Mouse (Mus musculus) liver, embryonic 16.5 days (tissue): Measurements from ENCODE around the gene Med25. TPM values are rescaled to one million over a fixed set of nuclear protein-coding genes. Genes with fewer than 3 reads are reported as not detected.

Experiments
- ATAC-seq: fragments of 200-750 bp; cut with Nextera tagmentation; 2 replicates; pipeline ENCODE4 v1.8.0; 2017; ENCODE audit warnings: low read depth, mild to moderate bottlenecking, moderate number of reproducible peaks, moderate library complexity
- H3K27ac ChIP-seq: fragments of 300-500 bp; sonication (generic); 2 replicates; pipeline ENCODE4 v1.5.1; 2014; ENCODE audit warnings: mild to moderate bottlenecking, low read length
- H3K27me3 ChIP-seq: fragments of 300-500 bp; sonication (generic); 2 replicates; pipeline ENCODE4 v1.6.1; 2014; ENCODE audit warnings: low read depth, low read length, mixed read lengths; ENCODE audit not compliant: control insufficient read depth, insufficient read depth
- H3K36me3 ChIP-seq: fragments of 300-500 bp; sonication (generic); 2 replicates; pipeline ENCODE4 v1.6.1; 2014; ENCODE audit warnings: mild to moderate bottlenecking; ENCODE audit not compliant: control insufficient read depth, insufficient read depth
- H3K4me1 ChIP-seq: fragments of 300-500 bp; sonication (generic); 2 replicates; pipeline ENCODE4 v1.6.1; 2014; ENCODE audit warnings: low read depth, low read length, mixed read lengths; ENCODE audit not compliant: control insufficient read depth
- H3K4me2 ChIP-seq: fragments of 300-500 bp; sonication (generic); 2 replicates; pipeline ENCODE4 v1.6.1; 2014; ENCODE audit warnings: low read depth, low read length, mixed read lengths
- H3K4me3 ChIP-seq: fragments of 300-500 bp; sonication (generic); 2 replicates; pipeline ENCODE4 v1.5.1; 2014; ENCODE audit warnings: low read depth, mild to moderate bottlenecking, low read length
- H3K9ac ChIP-seq: fragments of 300-500 bp; sonication (generic); 2 replicates; pipeline ENCODE4 v1.6.1; 2014; ENCODE audit warnings: low read depth, low read length
- H3K9me3 ChIP-seq: fragments of 300-500 bp; sonication (generic); replicated peaks from 2 replicates; pipeline ENCODE4 v1.6.1; 2016; ENCODE audit warnings: low read length; ENCODE audit not compliant: control insufficient read depth
- WGBS: fragments of 180-500 bp; shearing (Covaris S2); extraction: QIAGEN DNeasy Blood & Tissue Kit; methylation state at CpG from one replicate; pipeline ENCODE4 v1.1.7; 2014; ENCODE audit not compliant: insufficient replicate concordance; 5-methylcytosine and 5-hydroxymethylcytosine counted together
- polyA plus RNA-seq: library from polyadenylated mRNA; unstranded; fragments of >200 nt; fragmentation: Nextera tagmentation; extraction: Ambion mirVana; gene quantifications from 2 replicates; pipeline ENCODE4 v1.2.1, GENCODE M21; 2015

The Med25 gene
- polyA plus RNA-seq, 1 experiment from 2014 or later = 53.0 TPM

- no peak for ATAC-seq
- H3K4me2 ChIP-seq = peak overlapping the region; percentile 83
- 34% methylated on average over 10 of the region's 10 CpGs for WGBS
- H3K36me3 ChIP-seq = peaks cover 19% of the 10 kb centered on the region
- H3K27me3 ChIP-seq = no peaks in the 10 kb centered on the region
- peaks cover 49% of the 10 kb centered on the region for H3K4me1 ChIP-seq
- peak overlapping the region; percentile 34 for H3K27ac ChIP-seq
- H3K9me3 ChIP-seq = no peaks in the 10 kb centered on the region
- peak overlapping the region; percentile 69 for H3K4me3 ChIP-seq
- peak overlapping the region; percentile 54 for H3K9ac ChIP-seq
These were observed 4.0 kb upstream of the Med25 start for GRCm38 (mm10) chr7:44896499-44896898.

GRCm38 (mm10) chr7:44895593-44896434 is 3.3 kb upstream of the Med25 start, which contains the start of gene Fuz:
Gene Fuz (plus strand): TSS chr7:44896079.
- 2% methylated on average over 34 of the region's 34 CpGs for WGBS
- H3K4me3 ChIP-seq = peak within 1 kb of the TSS; percentile 69
- H3K4me1 ChIP-seq = peaks cover 49% of the 10 kb centered on the region

GRCm38 (mm10) chr7:44895206-44895592 is 2.7 kb upstream of the Med25 start:
- no peak overlapping the region for H3K9ac ChIP-seq
- peak overlapping the region; percentile 83 for H3K4me2 ChIP-seq
- H3K27me3 ChIP-seq = no peaks in the 10 kb centered on the region
- peak overlapping the region; percentile 69; the same call in 1 of the 2 replicates for H3K4me3 ChIP-seq
- no peaks in the 10 kb centered on the region for H3K9me3 ChIP-seq
- no peak for ATAC-seq
- peaks cover 12% of the 10 kb centered on the region for H3K36me3 ChIP-seq
- WGBS = 74% methylated on average over 7 of the region's 7 CpGs
- H3K27ac ChIP-seq = no peak overlapping the region
- peaks cover 50% of the 10 kb centered on the region for H3K4me1 ChIP-seq

More at GRCm38 (mm10) chr7:44895593-44896434, 3.3 kb upstream of the Med25 start, which contains the start of gene Fuz:
- peaks cover 18% of the 10 kb centered on the region for H3K36me3 ChIP-seq
- no peaks in the 10 kb centered on the region for H3K27me3 ChIP-seq
- ATAC-seq = peak; percentile 20
- H3K9me3 ChIP-seq = no peaks in the 10 kb centered on the region
- H3K9ac ChIP-seq = peak within 1 kb of the TSS; percentile 54
- peak within 1 kb of the TSS; percentile 83 for H3K4me2 ChIP-seq
- H3K27ac ChIP-seq = peak within 1 kb of the TSS; percentile 34

- no peak overlapping the region for H3K4me2 ChIP-seq
- H3K27ac ChIP-seq = no peak overlapping the region
- H3K4me1 ChIP-seq = peaks cover 50% of the 10 kb centered on the region
- H3K27me3 ChIP-seq = no peaks in the 10 kb centered on the region
- 70% methylated on average over 3 of the region's 3 CpGs for WGBS
- H3K4me3 ChIP-seq = no peak overlapping the region
- ATAC-seq = no peak
- H3K36me3 ChIP-seq = peaks cover 2% of the 10 kb centered on the region
- no peaks in the 10 kb centered on the region for H3K9me3 ChIP-seq
- H3K9ac ChIP-seq = no peak overlapping the region
These were observed 1.7 kb upstream of the Med25 start for GRCm38 (mm10) chr7:44894175-44894574.

GRCm38 (mm10) chr7:44893197-44893596 is 685 bp upstream of the Med25 start:
- H3K27ac ChIP-seq = no peak overlapping the region

GRCm38 (mm10) chr7:44891611-44892010 is 901 bp downstream of the Med25 start:
- peak overlapping the region; percentile 90 for H3K4me3 ChIP-seq
- no peaks in the 10 kb centered on the region; the same call in 1 of the 2 replicates for H3K36me3 ChIP-seq
- peaks cover 48% of the 10 kb centered on the region for H3K4me1 ChIP-seq
- H3K4me2 ChIP-seq = peak overlapping the region; percentile 94
- WGBS = 9% methylated on average over 6 of the region's 6 CpGs
- H3K27me3 ChIP-seq = no peaks in the 10 kb centered on the region
- H3K9ac ChIP-seq = peak overlapping the region; percentile 76
- peak overlapping the region; percentile 96 for H3K27ac ChIP-seq
- no peaks in the 10 kb centered on the region for H3K9me3 ChIP-seq
- ATAC-seq = peak; percentile 30; the same call in 1 of the 2 replicates

More at GRCm38 (mm10) chr7:44893197-44893596, 685 bp upstream of the Med25 start:
- Histone ChIP-seq H3K27me3 (no peaks in the 10 kb centered on the region), H3K4me1 (peaks cover 47% of the 10 kb centered on the region), H3K36me3 (no peaks in the 10 kb centered on the region; the same call in 1 of the 2 replicates), H3K4me3 (no peak overlapping the region; the same call in 1 of the 2 replicates), H3K4me2 (peak overlapping the region; percentile 94; the same call in 1 of the 2 replicates), H3K9me3 (no peaks in the 10 kb centered on the region), H3K9ac (no peak overlapping the region)
- no peak for ATAC-seq
- WGBS = 47% methylated on average over 8 of the region's 8 CpGs

- H3K27ac ChIP-seq = peak overlapping the region; percentile 34; the same call in 1 of the 2 replicates
- ATAC-seq = no peak
- H3K9ac ChIP-seq = no peak overlapping the region
- 69% methylated on average over 4 of the region's 4 CpGs for WGBS
- H3K27me3 ChIP-seq = no peaks in the 10 kb centered on the region
- H3K9me3 ChIP-seq = no peaks in the 10 kb centered on the region
- H3K4me2 ChIP-seq = peak overlapping the region; percentile 94
- H3K4me3 ChIP-seq = peak overlapping the region; percentile 90; the same call in 1 of the 2 replicates
- H3K36me3 ChIP-seq = no peaks in the 10 kb centered on the region; the same call in 1 of the 2 replicates
- H3K4me1 ChIP-seq = peaks cover 41% of the 10 kb centered on the region
These were observed 1.8 kb downstream of the Med25 start for GRCm38 (mm10) chr7:44890737-44891136.

GRCm38 (mm10) chr7:44890180-44890579 is 2.3 kb downstream of the Med25 start:
- H3K4me1 ChIP-seq = peaks cover 36% of the 10 kb centered on the region
- no peak overlapping the region for H3K4me3 ChIP-seq
- H3K27ac ChIP-seq = peak overlapping the region; percentile 34; the same call in 1 of the 2 replicates
- 81% methylated on average over 6 of the region's 7 CpGs for WGBS
- peak overlapping the region; percentile 94 for H3K4me2 ChIP-seq
- no peaks in the 10 kb centered on the region for H3K27me3 ChIP-seq
- no peak; the same call in 1 of the 2 replicates for ATAC-seq
- H3K36me3 ChIP-seq = no peaks in the 10 kb centered on the region; the same call in 1 of the 2 replicates
- no peak overlapping the region for H3K9ac ChIP-seq
- no peaks in the 10 kb centered on the region for H3K9me3 ChIP-seq
